10 mouse cellular contexts compared by ENCODE assay signal in genomic region chr16:32431926-32432325, GRCm38 (mm10). TPM values are rescaled to one million over a fixed set of nuclear protein-coding genes. Genes with fewer than 3 reads are reported as not detected.
DNase-seq lines count a peak whose midpoint lies in the region; ATAC-seq and TF ChIP-seq lines count a peak whose summit lies in the region.
"Had no signal": no experiment of that assay in that cellular context is flagged by ENCODE, and none has a peak within 500 bp of the region (broad histone marks: within the 10 kb centered on the region; RNA-seq: fewer than 3 reads in every experiment).

No protein-coding gene starts in this region.

- H3K27me3 ChIP-seq in heart, embryonic 14.5 days (ENCODE audit: control insufficient read depth, insufficient read depth, low read length): no peaks in the 10 kb centered on the region
- H3K27me3 ChIP-seq in MEL (ENCODE audit: control insufficient read depth in 1 of 2, insufficient read depth in 2 of 2, low read length in 2 of 2): no peaks in the 10 kb centered on the region
- H3K27me3 ChIP-seq in hindbrain, embryonic 10.5 days (ENCODE audit: insufficient read depth, poor library complexity, severe bottlenecking): no peaks in the 10 kb centered on the region
- H3K27me3 ChIP-seq in liver, postnatal 0 days (ENCODE audit: insufficient read depth, low read length): no peaks in the 10 kb centered on the region

- 93% methylated on average over 1 of the region's 1 CpGs for WGBS in heart, embryonic 14.5 days
- 90% methylated on average over 1 of the region's 1 CpGs for WGBS in hindbrain, embryonic 10.5 days
- WGBS in liver, postnatal 0 days (ENCODE audit: insufficient replicate concordance): 77% methylated on average over 1 of the region's 1 CpGs

- peak overlapping the region; percentile 77 for H3K4me2 ChIP-seq in heart, embryonic 14.5 days (ENCODE audit: low read length)
- peak overlapping the region; percentile 90 for H3K4me2 ChIP-seq in liver, postnatal 0 days (ENCODE audit: low read depth, low read length)

- peak overlapping the region in 1 of 2 experiments; percentile 79; a peak in 2 of 4 replicates for H3K4me3 ChIP-seq in heart, embryonic 14.5 days (ENCODE audit: control insufficient read depth in 1 of 2, insufficient read depth in 1 of 2, low read depth in 1 of 2, low read length in 2 of 2)
- peak overlapping the region; percentile 20 to 82 for H3K4me3 ChIP-seq in MEL (ENCODE audit: control insufficient read depth in 1 of 2, insufficient read depth in 1 of 2, low read depth in 2 of 2, low read length in 2 of 2)
- peak overlapping the region; percentile 83 for H3K4me3 ChIP-seq in hindbrain, embryonic 10.5 days
- peak overlapping the region; percentile 95 for H3K4me3 ChIP-seq in liver, postnatal 0 days (ENCODE audit: low read depth, low read length)

- no peak for TF ChIP-seq CTCF in MEL (IDR thresholded peaks at IDR 0.05 in 2 of 3, conservative IDR thresholded peaks at IDR 0.05 in 1 of 3; ENCODE audit: control insufficient read depth in 1 of 3, insufficient read depth in 1 of 3, low read depth in 2 of 3, low read length in 3 of 3, poor library complexity in 1 of 3, severe bottlenecking in 1 of 3)
- TF ChIP-seq CTCF in liver, postnatal 0 days (IDR thresholded peaks at IDR 0.05; ENCODE audit: low read depth): no peak

- intact Hi-C loops in heart, postnatal 10 days (cut with DNase I): loop anchor here (2.0 to 5.0 kb wide), 2 partner anchors 27 to 100 kb away; partner anchors contain the start of gene Ubxn7

- no peaks in the 10 kb centered on the region for H3K9me3 ChIP-seq in heart, embryonic 14.5 days (ENCODE audit: control insufficient read depth, low read length)
- no peaks in the 10 kb centered on the region for H3K9me3 ChIP-seq in MEL (replicated peaks; ENCODE audit: insufficient read depth, low read length)
- H3K9me3 ChIP-seq in hindbrain, embryonic 10.5 days: no peaks in the 10 kb centered on the region
- no peaks in the 10 kb centered on the region for H3K9me3 ChIP-seq in liver, postnatal 0 days (ENCODE audit: low read length)

- no peak for TF ChIP-seq POLR2A in MEL (IDR thresholded peaks at IDR 0.05; ENCODE audit: control insufficient read depth in 1 of 2, insufficient read depth in 1 of 2, low read depth in 1 of 2, low read length in 2 of 2, poor library complexity in 1 of 2)

- H3K4me1 ChIP-seq in heart, embryonic 14.5 days (ENCODE audit: control insufficient read depth in 2 of 2, insufficient read depth in 2 of 2, low read length in 2 of 2): peaks cover 5 to 19% of the 10 kb centered on the region in 2 experiments
- H3K4me1 ChIP-seq in MEL (ENCODE audit: control insufficient read depth in 1 of 2, insufficient read depth in 2 of 2, low read length in 2 of 2): peaks cover 17 to 20% of the 10 kb centered on the region in 2 experiments
- H3K4me1 ChIP-seq in hindbrain, embryonic 10.5 days (replicated peaks): peaks cover 21% of the 10 kb centered on the region
- peaks cover 36% of the 10 kb centered on the region for H3K4me1 ChIP-seq in liver, postnatal 0 days (ENCODE audit: insufficient read depth)

- H3K27ac ChIP-seq in heart, embryonic 14.5 days (replicated peaks in 1 of 2; ENCODE audit: control insufficient read depth in 1 of 2, insufficient read depth in 1 of 2, low read depth in 2 of 2, low read length in 2 of 2): no peak overlapping the region
- peak overlapping the region; percentile 16; the same call in 1 of the 2 replicates for H3K27ac ChIP-seq in MEL (ENCODE audit: control insufficient read depth, low read depth, low read length)
- H3K27ac ChIP-seq in hindbrain, embryonic 10.5 days: no peak overlapping the region
- H3K27ac ChIP-seq in liver, postnatal 0 days (ENCODE audit: low read depth): peak overlapping the region; percentile 96

- DNase-seq in heart, postnatal 10 days: no peak
- DNase-seq in MEL (ENCODE audit: low read depth, low spot score): peak; percentile 37
- DNase-seq in hindbrain, embryonic 10.5 days (ENCODE audit: low spot score): no peak
- no peak for DNase-seq in liver, postnatal 0 days
- no peak for DNase-seq in cerebellum, postnatal 14 days
- no peak for DNase-seq in left cerebral cortex, adult 8-10 months (ENCODE audit: low spot score in 2 of 2)
- DNase-seq: cerebellum, adult 9-10 months; thymus, postnatal 14 days had no signal

- no peak for TF ChIP-seq RAD21 in MEL (IDR thresholded peaks at IDR 0.05; ENCODE audit: low read depth, low read length)

- H3K9ac ChIP-seq in heart, embryonic 14.5 days (ENCODE audit: low read length): peak overlapping the region; percentile 89
- peak overlapping the region; percentile 77 for H3K9ac ChIP-seq in MEL (ENCODE audit: control insufficient read depth, low read depth, low read length, poor library complexity, severe bottlenecking)
- H3K9ac ChIP-seq in liver, postnatal 0 days (replicated peaks): peak overlapping the region; percentile 98

- no peak for ATAC-seq in heart, embryonic 14.5 days (ENCODE audit: insufficient number of reproducible peaks, insufficient read depth, low FRiP score, low read depth)
- ATAC-seq in liver, postnatal 0 days: no peak
- ATAC-seq in frontal cortex, adult (ENCODE audit: low TSS enrichment): no peak

- H3K79me2 ChIP-seq in MEL (ENCODE audit: control insufficient read depth, insufficient read depth, low read length, poor library complexity): peaks cover 18% of the 10 kb centered on the region

- TF ChIP-seq EP300 in MEL (IDR thresholded peaks at IDR 0.05; ENCODE audit: low read depth in 1 of 2, low read length in 2 of 2): no peak
- no peak for TF ChIP-seq EP300 in liver, postnatal 0 days (IDR thresholded peaks at IDR 0.05; ENCODE audit: low read depth)

- 0 out of 2 replicates have a peak, but pooled peaks cover under 1% of the 10 kb centered on the region for H3K36me3 ChIP-seq in heart, embryonic 14.5 days (ENCODE audit: control insufficient read depth, insufficient read depth, low read length)
- H3K36me3 ChIP-seq in MEL (ENCODE audit: control insufficient read depth in 1 of 2, insufficient read depth in 2 of 2, low read length in 2 of 2): peaks cover 0 to 36% of the 10 kb centered on the region in 2 experiments; a peak in 3 of 4 replicates
- 0 out of 2 replicates have a peak, but pooled peaks cover under 1% of the 10 kb centered on the region for H3K36me3 ChIP-seq in hindbrain, embryonic 10.5 days
- H3K36me3 ChIP-seq in liver, postnatal 0 days (replicated peaks; ENCODE audit: insufficient read depth, low read length): no peaks in the 10 kb centered on the region

TF ChIP-seq in MEL, 35 proteins besides CTCF, POLR2A, EP300 and RAD21:
- TF ChIP-seq SIN3A (IDR thresholded peaks at IDR 0.05; ENCODE audit: low read length) (peak; percentile 40; the same call in 1 of the 2 replicates), MYC (IDR thresholded peaks at IDR 0.05; ENCODE audit: low read depth, low read length) (no peak)

RNA-seq across cellular contexts. Expression of gene Pcyt1a, which starts 1.2 kb away (rescaled TPM):
- 47.4 and 48.7 TPM in 2 replicates for polyA plus RNA-seq in heart, embryonic 14.5 days (2014; fragmentation: Nextera tagmentation; extraction: Ambion mirVana)
- 100 to 1,000 TPM in 1 of 2 experiments, 10 to 100 TPM in 1; 98.6 to 107 TPM for total RNA-seq in heart, postnatal 10 days (2021)
- 32.3 and 36.9 TPM in 2 replicates for total RNA-seq in MEL (2012; rRNA removed)
- 10 to 100 TPM in 1 of 2 experiments, not detected in 1; 53.7 TPM for polyA plus RNA-seq in MEL (2012; ENCODE audit: insufficient read depth in 1 of 2, insufficient read length in 2 of 2, low read depth in 1 of 2, low replicate concordance in 2 of 2, missing spikeins in 1 of 2)
- polyA plus RNA-seq in hindbrain, embryonic 10.5 days (2016; fragmentation: Nextera tagmentation; extraction: Ambion mirVana): 38.6 and 42.9 TPM in 2 replicates
- polyA plus RNA-seq in liver, postnatal 0 days (2015; fragmentation: Nextera tagmentation; extraction: Ambion mirVana): 25.4 and 32.9 TPM in 2 replicates
- 10 to 100 TPM; 40.0 to 46.7 (median 43.6) TPM for total RNA-seq in left cerebral cortex, adult 8-10 months (2022)

RNA-seq across cellular contexts. Expression of gene Tctex1d2, which starts 12.4 kb away (rescaled TPM):
- 26.9 and 29.3 TPM in 2 replicates for polyA plus RNA-seq in heart, embryonic 14.5 days (2014; fragmentation: Nextera tagmentation; extraction: Ambion mirVana)
- total RNA-seq in heart, postnatal 10 days (2021): 1 to 10 TPM; 5.5 to 5.6 TPM
- total RNA-seq in MEL (2012; rRNA removed): 13.0 and 14.7 TPM in 2 replicates
- polyA plus RNA-seq in MEL (2012; ENCODE audit: insufficient read depth in 1 of 2, insufficient read length in 2 of 2, low read depth in 1 of 2, low replicate concordance in 2 of 2, missing spikeins in 1 of 2): 100 to 1,000 TPM in 1 of 2 experiments, 10 to 100 TPM in 1; 23.7 to 239 TPM
- 34.7 and 35.9 TPM in 2 replicates for polyA plus RNA-seq in hindbrain, embryonic 10.5 days (2016; fragmentation: Nextera tagmentation; extraction: Ambion mirVana)
- 6.6 and 6.9 TPM in 2 replicates for polyA plus RNA-seq in liver, postnatal 0 days (2015; fragmentation: Nextera tagmentation; extraction: Ambion mirVana)
- total RNA-seq in left cerebral cortex, adult 8-10 months (2022): 10 to 100 TPM; 17.5 to 21.3 (median 20.0) TPM

RNA-seq across cellular contexts. Expression of gene Tm4sf19, which starts 31.6 kb away (rescaled TPM):
- polyA plus RNA-seq in heart, embryonic 14.5 days (2014; fragmentation: Nextera tagmentation; extraction: Ambion mirVana): 0.16 TPM in 1 of 2 replicates, not detected in the other
- not detected for total RNA-seq in heart, postnatal 10 days (2021)
- total RNA-seq in MEL (2012; rRNA removed): not detected in 2 replicates
- under 1 TPM in 1 of 2 experiments, not detected in 1; 0.06 TPM for polyA plus RNA-seq in MEL (2012; ENCODE audit: insufficient read depth in 1 of 2, insufficient read length in 2 of 2, low read depth in 1 of 2, low replicate concordance in 2 of 2, missing spikeins in 1 of 2)
- polyA plus RNA-seq in hindbrain, embryonic 10.5 days (2016; fragmentation: Nextera tagmentation; extraction: Ambion mirVana): not detected in 2 replicates
- polyA plus RNA-seq in liver, postnatal 0 days (2015; fragmentation: Nextera tagmentation; extraction: Ambion mirVana): not detected in 2 replicates
- under 1 TPM in 1 of 4 experiments, not detected in 3; 0.27 TPM for total RNA-seq in left cerebral cortex, adult 8-10 months (2022)

RNA-seq across cellular contexts. Expression of gene Slc51a, which starts 55.8 kb away (rescaled TPM):
- 1.1 and 1.4 TPM in 2 replicates for polyA plus RNA-seq in heart, embryonic 14.5 days (2014; fragmentation: Nextera tagmentation; extraction: Ambion mirVana)
- total RNA-seq in heart, postnatal 10 days (2021): 1 to 10 TPM; 3.4 to 4.2 TPM
- total RNA-seq in MEL (2012; rRNA removed): 3.3 and 4.6 TPM in 2 replicates
- 10 to 100 TPM in 1 of 2 experiments, not detected in 1; 14.5 TPM for polyA plus RNA-seq in MEL (2012; ENCODE audit: insufficient read depth in 1 of 2, insufficient read length in 2 of 2, low read depth in 1 of 2, low replicate concordance in 2 of 2, missing spikeins in 1 of 2)
- polyA plus RNA-seq in hindbrain, embryonic 10.5 days (2016; fragmentation: Nextera tagmentation; extraction: Ambion mirVana): 0.20 and 0.44 TPM in 2 replicates
- 0.81 and 1.0 TPM in 2 replicates for polyA plus RNA-seq in liver, postnatal 0 days (2015; fragmentation: Nextera tagmentation; extraction: Ambion mirVana)
- total RNA-seq in left cerebral cortex, adult 8-10 months (2022): not detected

Comparison
In these comparisons a context has a peak if more than half of its experiments do, and no peak if none do; other contexts are left out.
1. H3K27ac ChIP-seq: peak in MEL (single experiment) and liver, postnatal 0 days (single experiment); none in heart, embryonic 14.5 days (0 of 2) and hindbrain, embryonic 10.5 days (single experiment).
2. Peak in every context shown above with its lines, with median percentiles within 50 percentile points of each other: H3K9ac ChIP-seq.